Mouse (Mus musculus): ENCODE measurements around the gene Btf3l4. TPM values are rescaled to one million over a fixed set of nuclear protein-coding genes. Genes with fewer than 3 reads are reported as not detected.

Btf3l4 gene
- polyA plus RNA-seq, 1 experiment, result 82.5 TPM

GRCm38 (mm10) chr4:108845824-108846569 is 12.6 kb upstream of the Btf3l4 start:
- peaks cover 3% of the 10 kb centered on the region; the same call in 1 of the 2 replicates for H3K4me1 ChIP-seq (ENCODE audit: control insufficient read depth, insufficient read depth, low read length)
- TF ChIP-seq POLR2A (IDR thresholded peaks at IDR 0.05; ENCODE audit: extremely low read depth, insufficient read depth, low read length) (no peak), CTCF (IDR thresholded peaks at IDR 0.05; ENCODE audit: extremely low read depth, insufficient read depth, low read length) (no peak)
- H3K27ac ChIP-seq (ENCODE audit: insufficient read depth, low read length), result no peak overlapping the region
- no peak overlapping the region for H3K4me3 ChIP-seq (ENCODE audit: insufficient read depth, low read length)

GRCm38 (mm10) chr4:108843336-108843735 is 9.9 kb upstream of the Btf3l4 start:
- no peak for TF ChIP-seq POLR2A (IDR thresholded peaks at IDR 0.05; ENCODE audit: extremely low read depth, insufficient read depth, low read length)
- TF ChIP-seq CTCF (IDR thresholded peaks at IDR 0.05; ENCODE audit: extremely low read depth, insufficient read depth, low read length), result no peak
- no peaks in the 10 kb centered on the region; the same call in 1 of the 2 replicates for H3K4me1 ChIP-seq (ENCODE audit: control insufficient read depth, insufficient read depth, low read length)
- H3K27ac ChIP-seq (ENCODE audit: insufficient read depth, low read length), result no peak overlapping the region

GRCm38 (mm10) chr4:108841920-108842578 is 8.6 kb upstream of the Btf3l4 start:
- no peak for TF ChIP-seq CTCF (IDR thresholded peaks at IDR 0.05; ENCODE audit: extremely low read depth, insufficient read depth, low read length)
- no peak for TF ChIP-seq POLR2A (IDR thresholded peaks at IDR 0.05; ENCODE audit: extremely low read depth, insufficient read depth, low read length)
- Histone ChIP-seq H3K4me1 (ENCODE audit: control insufficient read depth, insufficient read depth, low read length) (peaks cover 2% of the 10 kb centered on the region), H3K27ac (ENCODE audit: insufficient read depth, low read length) (no peak overlapping the region), H3K4me3 (ENCODE audit: insufficient read depth, low read length) (no peak overlapping the region)

More at GRCm38 (mm10) chr4:108843336-108843735, 9.9 kb upstream of the Btf3l4 start:
- no peak overlapping the region for H3K4me3 ChIP-seq (ENCODE audit: insufficient read depth, low read length)

- Histone ChIP-seq H3K27ac (ENCODE audit: insufficient read depth, low read length) (peak overlapping the region; percentile 70; the same call in 1 of the 2 replicates), H3K4me1 (ENCODE audit: control insufficient read depth, insufficient read depth, low read length) (peaks cover 3% of the 10 kb centered on the region), H3K4me3 (ENCODE audit: insufficient read depth, low read length) (no peak overlapping the region)
- TF ChIP-seq POLR2A (IDR thresholded peaks at IDR 0.05; ENCODE audit: extremely low read depth, insufficient read depth, low read length) (no peak), CTCF (IDR thresholded peaks at IDR 0.05; ENCODE audit: extremely low read depth, insufficient read depth, low read length) (no peak)
These were observed 4.6 kb upstream of the Btf3l4 start for GRCm38 (mm10) chr4:108838031-108838430.

- H3K4me3 ChIP-seq (ENCODE audit: insufficient read depth, low read length), result peak overlapping the region; percentile 57
- H3K4me1 ChIP-seq (ENCODE audit: control insufficient read depth, insufficient read depth, low read length), result peaks cover 3% of the 10 kb centered on the region
- TF ChIP-seq CTCF (IDR thresholded peaks at IDR 0.05; ENCODE audit: extremely low read depth, insufficient read depth, low read length) (no peak), POLR2A (IDR thresholded peaks at IDR 0.05; ENCODE audit: extremely low read depth, insufficient read depth, low read length) (no peak)
- no peak overlapping the region for H3K27ac ChIP-seq (ENCODE audit: insufficient read depth, low read length)
These were observed 2.1 kb upstream of the Btf3l4 start for GRCm38 (mm10) chr4:108835496-108835895.

- TF ChIP-seq POLR2A (IDR thresholded peaks at IDR 0.05; ENCODE audit: extremely low read depth, insufficient read depth, low read length), result no peak
- TF ChIP-seq CTCF (IDR thresholded peaks at IDR 0.05; ENCODE audit: extremely low read depth, insufficient read depth, low read length), result no peak
- Histone ChIP-seq H3K4me3 (ENCODE audit: insufficient read depth, low read length) (peak overlapping the region; percentile 57), H3K27ac (ENCODE audit: insufficient read depth, low read length) (0 out of 2 replicates have a peak overlapping the region, but pooled peaks have one; percentile 1), H3K4me1 (ENCODE audit: control insufficient read depth, insufficient read depth, low read length) (peaks cover 3% of the 10 kb centered on the region)
These were observed 1.5 kb upstream of the Btf3l4 start for GRCm38 (mm10) chr4:108834971-108835311.

GRCm38 (mm10) chr4:108834115-108834970 is 929 bp upstream of the Btf3l4 start, which contains the start of gene Txndc12:
Txndc12 (plus strand) TSS chr4:108834601.
- H3K4me1 ChIP-seq (ENCODE audit: control insufficient read depth, insufficient read depth, low read length), result peaks cover 3% of the 10 kb centered on the region
- H3K27ac ChIP-seq (ENCODE audit: insufficient read depth, low read length), result peak within 1 kb of the TSS; percentile 95
- TF ChIP-seq POLR2A (IDR thresholded peaks at IDR 0.05; ENCODE audit: extremely low read depth, insufficient read depth, low read length), result peak; percentile 56; the same call in 1 of the 2 replicates
- no peak for TF ChIP-seq CTCF (IDR thresholded peaks at IDR 0.05; ENCODE audit: extremely low read depth, insufficient read depth, low read length)
- H3K4me3 ChIP-seq (ENCODE audit: insufficient read depth, low read length), result peak within 1 kb of the TSS; percentile 57

GRCm38 (mm10) chr4:108833828-108834114 is 357 bp upstream of the Btf3l4 start:
- Histone ChIP-seq H3K4me1 (ENCODE audit: control insufficient read depth, insufficient read depth, low read length) (peaks cover 3% of the 10 kb centered on the region), H3K4me3 (ENCODE audit: insufficient read depth, low read length) (peak overlapping the region; percentile 57), H3K27ac (ENCODE audit: insufficient read depth, low read length) (peak overlapping the region; percentile 75)
- TF ChIP-seq CTCF (IDR thresholded peaks at IDR 0.05; ENCODE audit: extremely low read depth, insufficient read depth, low read length), result no peak

GRCm38 (mm10) chr4:108830698-108831097 is 2.7 kb downstream of the Btf3l4 start:
- Histone ChIP-seq H3K4me3 (ENCODE audit: insufficient read depth, low read length) (no peak overlapping the region), H3K4me1 (ENCODE audit: control insufficient read depth, insufficient read depth, low read length) (peaks cover 1% of the 10 kb centered on the region; the same call in 1 of the 2 replicates), H3K27ac (ENCODE audit: insufficient read depth, low read length) (no peak overlapping the region)
- no peak for TF ChIP-seq POLR2A (IDR thresholded peaks at IDR 0.05; ENCODE audit: extremely low read depth, insufficient read depth, low read length)
- TF ChIP-seq CTCF (IDR thresholded peaks at IDR 0.05; ENCODE audit: extremely low read depth, insufficient read depth, low read length), result no peak
